Mouse (Mus musculus) cerebellum, adult (tissue): ENCODE results near the gene Nolc1.

Source experiments
- ATAC-seq: cut with Nextera tagmentation; 2 replicates; pipeline ENCODE4 v1.9.2; 2017; ENCODE audit warnings: mild to moderate bottlenecking, moderate library complexity, mixed read lengths; ENCODE audit not compliant: insufficient number of reproducible peaks, low FRiP score, low TSS enrichment

Nolc1 gene

GRCm38 (mm10) chr19:46041933-46042475, 33.7 kb upstream of the Nolc1 start:
- ATAC-seq: no peak

GRCm38 (mm10) chr19:46042476-46043011, 33.1 kb upstream of the Nolc1 start:
- no peak for ATAC-seq

- no peak for ATAC-seq
Observed at GRCm38 (mm10) chr19:46043380-46043779, 32.3 kb upstream of the Nolc1 start.

GRCm38 (mm10) chr19:46044271-46044992, 31.2 kb upstream of the Nolc1 start, which contains the start of gene Pprc1:
TSS of gene Pprc1 (plus strand) at chr19:46044886.
- no peak for ATAC-seq

GRCm38 (mm10) chr19:46044993-46045695, 30.5 kb upstream of the Nolc1 start, which contains the start of gene Ldb1:
TSS of gene Ldb1 (minus strand) at chr19:46045214.
- ATAC-seq: peak; percentile 80

- peak; percentile 16 for ATAC-seq
Observed at GRCm38 (mm10) chr19:46045696-46046311, 29.9 kb upstream of the Nolc1 start.

GRCm38 (mm10) chr19:46046621-46047025, 29.0 kb upstream of the Nolc1 start:
- no peak for ATAC-seq

- no peak for ATAC-seq
Observed at GRCm38 (mm10) chr19:46047426-46047825, 28.2 kb upstream of the Nolc1 start.

GRCm38 (mm10) chr19:46049129-46049528, 26.5 kb upstream of the Nolc1 start:
- ATAC-seq: no peak

GRCm38 (mm10) chr19:46050462-46050861, 25.2 kb upstream of the Nolc1 start:
- no peak for ATAC-seq

GRCm38 (mm10) chr19:46055752-46056387, 19.8 kb upstream of the Nolc1 start:
- ATAC-seq: peak; percentile 71

GRCm38 (mm10) chr19:46056388-46056946, 19.2 kb upstream of the Nolc1 start:
- ATAC-seq: peak; percentile 99

- no peak for ATAC-seq
Observed at GRCm38 (mm10) chr19:46056947-46057607, 18.6 kb upstream of the Nolc1 start.

GRCm38 (mm10) chr19:46058466-46058865, 17.2 kb upstream of the Nolc1 start:
- ATAC-seq: no peak

GRCm38 (mm10) chr19:46060845-46061244, 14.8 kb upstream of the Nolc1 start:
- ATAC-seq: no peak

GRCm38 (mm10) chr19:46068054-46068453, 7.6 kb upstream of the Nolc1 start:
- no peak for ATAC-seq

- no peak for ATAC-seq
Observed at GRCm38 (mm10) chr19:46073285-46073684, 2.4 kb upstream of the Nolc1 start.

- no peak for ATAC-seq
Observed at GRCm38 (mm10) chr19:46074266-46074665, 1.4 kb upstream of the Nolc1 start.

GRCm38 (mm10) chr19:46078535-46078934, 2.9 kb downstream of the Nolc1 start:
- ATAC-seq: no peak
